Mouse (Mus musculus) lung, adult 10 weeks (tissue): ENCODE measurements around the gene Osbpl10. TPM values are rescaled to one million over a fixed set of nuclear protein-coding genes. Genes with fewer than 3 reads are reported as not detected.

Source experiments
- polyA plus RNA-seq: library from polyadenylated mRNA; stranded (reverse); fragments of 350-450 nt; fragmentation: Illumina TruSeq; extraction: RNeasy Lipid Tissue Mini Kit (QIAGEN cat#74804); gene quantifications from one replicate; pipeline ENCODE4 v1.2.3, GENCODE M21; 2014; ENCODE audit warnings: low read depth, low replicate concordance; ENCODE audit not compliant: insufficient read depth

The Osbpl10 gene
- polyA plus RNA-seq = 2.6 TPM

GRCm38 (mm10) chr9:114978281-114979111, at the start of gene Osbpl10:
Osbpl10 (plus strand) TSS chr9:114978569.

GRCm38 (mm10) chr9:114933723-114934171, 44.6 kb upstream of the Osbpl10 start, which contains the start of gene Gpd1l:
Gpd1l (minus strand) TSS chr9:114933987.

GRCm38 (mm10) chr9:114982689-114983360, 4.5 kb downstream of the Osbpl10 start, which contains the start of gene Rps27rt:
Rps27rt (minus strand) TSS chr9:114982739.

Other genes starting within 250 kb of the Osbpl10 start
- 60.5 TPM for gene Cmtm6, start 247.5 kb upstream of the Osbpl10 start, polyA plus RNA-seq
- 45.7 TPM for gene Cmtm7, start 196.7 kb upstream of the Osbpl10 start, polyA plus RNA-seq
- 68.0 TPM for gene Cmtm8, start 134.4 kb upstream of the Osbpl10 start, polyA plus RNA-seq
- gene Gpd1l, start 44.6 kb upstream of the Osbpl10 start, polyA plus RNA-seq = 21.1 TPM
- gene Rps27rt, start 4.2 kb downstream of the Osbpl10 start, polyA plus RNA-seq = 216 TPM